Mouse (Mus musculus) CH12.LX (cell line): ENCODE measurements around the gene Insig1. TPM values are rescaled to one million over a fixed set of nuclear protein-coding genes. Genes with fewer than 3 reads are reported as not detected.

Experiments
- DNase-seq: peaks from one replicate; pipeline ENCODE4 v3.0.0-alpha.2; 2013; ENCODE audit errors: extremely low read depth
- H3K27ac ChIP-seq: 2 replicates; pipeline ENCODE4 v1.5.1; 2012; ENCODE audit warnings: low read depth, mild to moderate bottlenecking, control low read depth, moderate library complexity; ENCODE audit not compliant: insufficient read depth
- H3K27me3 ChIP-seq: replicated peaks from 2 replicates; pipeline ENCODE3; 2012; ENCODE audit warnings: inconsistent platforms
- H3K36me3 ChIP-seq, 2 experiments: replicated peaks in 1 of 2; 2 replicates each; pipeline versions ENCODE3 to v1.6.1; 2012; ENCODE audit warnings: inconsistent platforms in 1 of 2, low read length in 1 of 2, mild to moderate bottlenecking in 1 of 2, mixed read lengths in 1 of 2, moderate library complexity in 1 of 2; ENCODE audit not compliant: control insufficient read depth in 1 of 2, insufficient read depth in 1 of 2
- H3K4me1 ChIP-seq, 2 experiments: 2 replicates each; pipeline ENCODE4 v1.6.1; 2012; ENCODE audit warnings: inconsistent platforms in 1 of 2, moderate library complexity in 1 of 2; ENCODE audit not compliant: insufficient read depth in 2 of 2, control insufficient read depth in 1 of 2
- H3K4me2 ChIP-seq: 2 replicates; pipeline ENCODE4 v1.6.1; 2012; ENCODE audit warnings: low read depth, mild to moderate bottlenecking, control low read depth; ENCODE audit not compliant: poor library complexity, insufficient read depth, severe bottlenecking
- H3K4me3 ChIP-seq, 3 experiments: fragments of 150-350 bp in 1 of 3; sonication (generic) in 1 of 3; replicated peaks in 1 of 3; 2 replicates each; pipeline versions ENCODE3 to v1.5.1; 2011 to 2012; ENCODE audit warnings: low read depth in 2 of 3, low read length in 2 of 3, mild to moderate bottlenecking in 2 of 3, moderate library complexity in 2 of 3, control low read depth in 1 of 3, improper control_type of control experiment in 1 of 3, inconsistent platforms in 1 of 3, mixed read lengths in 1 of 3; ENCODE audit not compliant: poor library complexity in 1 of 3
- H3K79me2 ChIP-seq: replicated peaks from 2 replicates; pipeline ENCODE4 v1.6.1; 2012; ENCODE audit warnings: mild to moderate bottlenecking, moderate library complexity; ENCODE audit not compliant: control insufficient read depth, poor library complexity, insufficient read depth, severe bottlenecking; ENCODE audit errors: extremely low read depth
- H3K9ac ChIP-seq: 2 replicates; pipeline ENCODE4 v1.6.1; 2012; ENCODE audit warnings: low read depth, mild to moderate bottlenecking, control low read depth, moderate library complexity; ENCODE audit not compliant: insufficient read depth
- H3K9me3 ChIP-seq: replicated peaks from 2 replicates; pipeline ENCODE3; 2012; ENCODE audit warnings: low read length, inconsistent platforms, mixed read lengths
- BHLHE40 ChIP-seq: IDR thresholded peaks from 2 replicates; pipeline ENCODE4 v1.6.1; 2011; ENCODE audit warnings: mild to moderate bottlenecking, low read depth, low read length, improper control_type of control experiment
- CHD1 ChIP-seq: IDR thresholded peaks from 2 replicates; pipeline ENCODE4 v1.6.1; 2012; ENCODE audit warnings: low read depth, low read length, improper control_type of control experiment, inconsistent platforms
- CHD2 ChIP-seq: IDR thresholded peaks from 2 replicates; pipeline ENCODE4 v1.6.1; 2011; ENCODE audit warnings: low read length, improper control_type of control experiment
- CTCF ChIP-seq, 2 experiments: IDR thresholded peaks in 1 of 2; conservative IDR thresholded peaks in 1 of 2; 2 replicates each; pipeline ENCODE4 v1.5.1; 2011 to 2012; ENCODE audit warnings: low read depth in 2 of 2, low read length in 2 of 2, improper control_type of control experiment in 1 of 2, inconsistent platforms in 1 of 2, mild to moderate bottlenecking in 1 of 2, moderate library complexity in 1 of 2
- E2F4 ChIP-seq: IDR thresholded peaks from 2 replicates; pipeline ENCODE4 v1.6.1; 2011; ENCODE audit warnings: low read depth, low read length, improper control_type of control experiment; ENCODE audit not compliant: insufficient replicate concordance
- ELF1 ChIP-seq: IDR thresholded peaks from 2 replicates; pipeline ENCODE4 v1.6.1; 2014; ENCODE audit warnings: low read depth, mild to moderate bottlenecking, inconsistent platforms, low read length, improper control_type of control experiment
- EP300 ChIP-seq: IDR thresholded peaks from 2 replicates; pipeline ENCODE4 v1.6.1; 2011; ENCODE audit warnings: low read length, improper control_type of control experiment
- ETS1 ChIP-seq: conservative IDR thresholded peaks from 2 replicates; pipeline ENCODE4 v1.6.1; 2012; ENCODE audit warnings: low read depth, mild to moderate bottlenecking, inconsistent platforms, low read length, improper control_type of control experiment, moderate library complexity
- GABPA ChIP-seq: IDR thresholded peaks from 2 replicates; pipeline ENCODE4 v1.6.1; 2012; ENCODE audit warnings: low read depth, low read length, improper control_type of control experiment, inconsistent platforms; ENCODE audit not compliant: insufficient replicate concordance
- HCFC1 ChIP-seq: IDR thresholded peaks from 2 replicates; pipeline ENCODE4 v1.6.1; 2012; ENCODE audit warnings: low read depth, mild to moderate bottlenecking, inconsistent platforms, low read length, improper control_type of control experiment
- IRF4 ChIP-seq: IDR thresholded peaks from 2 replicates; pipeline ENCODE4 v1.6.1; 2014; ENCODE audit warnings: low read depth, mild to moderate bottlenecking, inconsistent platforms, low read length, improper control_type of control experiment
- JUN ChIP-seq: IDR thresholded peaks from 2 replicates; pipeline ENCODE4 v1.6.1; 2011; ENCODE audit warnings: low read depth, mild to moderate bottlenecking, low read length, improper control_type of control experiment, moderate library complexity; ENCODE audit not compliant: insufficient read depth
- JUND ChIP-seq: conservative IDR thresholded peaks from 2 replicates; pipeline ENCODE4 v1.6.1; 2011; ENCODE audit warnings: low read depth, low read length, improper control_type of control experiment
- KAT2A ChIP-seq: IDR thresholded peaks from 2 replicates; pipeline ENCODE4 v1.6.1; 2012; ENCODE audit warnings: low read length, improper control_type of control experiment, inconsistent platforms; ENCODE audit not compliant: insufficient replicate concordance
- MAFK ChIP-seq: IDR thresholded peaks from 2 replicates; pipeline ENCODE4 v1.6.1; 2011; ENCODE audit warnings: low read length, improper control_type of control experiment; ENCODE audit not compliant: insufficient replicate concordance
- MAX ChIP-seq: IDR thresholded peaks from 2 replicates; pipeline ENCODE4 v1.6.1; 2011; ENCODE audit warnings: low read length, improper control_type of control experiment
- MAZ ChIP-seq: IDR thresholded peaks from 2 replicates; pipeline ENCODE4 v1.6.1; 2012; ENCODE audit warnings: low read depth, mild to moderate bottlenecking, inconsistent platforms, low read length, improper control_type of control experiment, moderate library complexity
- MEF2A ChIP-seq: IDR thresholded peaks from 2 replicates; pipeline ENCODE4 v1.6.1; 2014; ENCODE audit warnings: low read depth, mild to moderate bottlenecking, inconsistent platforms, low read length, improper control_type of control experiment, borderline replicate concordance
- MXI1 ChIP-seq: IDR thresholded peaks from 2 replicates; pipeline ENCODE4 v1.6.1; 2011; ENCODE audit warnings: mild to moderate bottlenecking, low read depth, low read length, improper control_type of control experiment
- MYC ChIP-seq: IDR thresholded peaks from 2 replicates; pipeline ENCODE4 v1.6.1; 2011; ENCODE audit warnings: low read depth, mild to moderate bottlenecking, improper control_type of control experiment, low read length
- NELFE ChIP-seq: IDR thresholded peaks from 2 replicates; pipeline ENCODE4 v1.6.1; 2011; ENCODE audit warnings: low read depth, low read length, improper control_type of control experiment
- NRF1 ChIP-seq: IDR thresholded peaks from 2 replicates; pipeline ENCODE4 v1.6.1; 2014; ENCODE audit warnings: low read depth, mild to moderate bottlenecking, inconsistent platforms, low read length, improper control_type of control experiment, moderate library complexity
- PAX5 ChIP-seq: IDR thresholded peaks from 2 replicates; pipeline ENCODE4 v1.6.1; 2012; ENCODE audit warnings: low read length, inconsistent platforms, mixed read lengths
- POLR2A ChIP-seq: IDR thresholded peaks from 2 replicates; pipeline ENCODE4 v1.6.1; 2011; ENCODE audit warnings: low read depth, mild to moderate bottlenecking, improper control_type of control experiment, low read length
- POLR2AphosphoS2 ChIP-seq: IDR thresholded peaks from 2 replicates; pipeline ENCODE4 v1.6.1; 2011; ENCODE audit warnings: low read depth, low read length, improper control_type of control experiment
- RAD21 ChIP-seq: IDR thresholded peaks from 2 replicates; pipeline ENCODE4 v1.6.1; 2011; ENCODE audit warnings: low read depth, mild to moderate bottlenecking, low read length, improper control_type of control experiment, moderate library complexity
- RCOR1 ChIP-seq: conservative IDR thresholded peaks from 2 replicates; pipeline ENCODE4 v1.6.1; 2012; ENCODE audit warnings: low read depth, mild to moderate bottlenecking, inconsistent platforms, low read length, improper control_type of control experiment
- SIN3A ChIP-seq: IDR thresholded peaks from 2 replicates; pipeline ENCODE4 v1.6.1; 2012; ENCODE audit warnings: low read length, improper control_type of control experiment, inconsistent platforms
- SMC3 ChIP-seq: IDR thresholded peaks from 2 replicates; pipeline ENCODE4 v1.6.1; 2011; ENCODE audit warnings: low read depth, low read length, improper control_type of control experiment
- TBP ChIP-seq: conservative IDR thresholded peaks from 2 replicates; pipeline ENCODE4 v1.6.1; 2011; ENCODE audit warnings: low read depth, low read length, improper control_type of control experiment
- TCF12 ChIP-seq: IDR thresholded peaks from 2 replicates; pipeline ENCODE4 v1.6.1; 2014; ENCODE audit warnings: low read depth, mild to moderate bottlenecking, inconsistent platforms, low read length, improper control_type of control experiment
- UBTF ChIP-seq: IDR thresholded peaks from 2 replicates; pipeline ENCODE4 v1.6.1; 2012; ENCODE audit warnings: low read depth, mild to moderate bottlenecking, inconsistent platforms, low read length, improper control_type of control experiment, moderate library complexity
- USF1 ChIP-seq: IDR thresholded peaks from 2 replicates; pipeline ENCODE4 v1.6.1; 2014; ENCODE audit warnings: low read depth, mild to moderate bottlenecking, inconsistent platforms, low read length, improper control_type of control experiment
- USF2 ChIP-seq: conservative IDR thresholded peaks from 2 replicates; pipeline ENCODE4 v1.6.1; 2011; ENCODE audit warnings: low read depth, low read length, improper control_type of control experiment
- ZC3H11A ChIP-seq: IDR thresholded peaks from 2 replicates; pipeline ENCODE4 v1.6.1; 2012; ENCODE audit warnings: low read depth, mild to moderate bottlenecking, inconsistent platforms, low read length, improper control_type of control experiment
- ZKSCAN1 ChIP-seq: IDR thresholded peaks from 2 replicates; pipeline ENCODE4 v1.6.1; 2012; ENCODE audit warnings: low read depth, inconsistent platforms, low read length, improper control_type of control experiment, borderline replicate concordance
- ZMIZ1 ChIP-seq: IDR thresholded peaks from 2 replicates; pipeline ENCODE4 v1.6.1; 2012; ENCODE audit warnings: low read depth, mild to moderate bottlenecking, inconsistent platforms, low read length, improper control_type of control experiment
- ZNF384 ChIP-seq: IDR thresholded peaks from 2 replicates; pipeline ENCODE4 v1.6.1; 2012; ENCODE audit warnings: low read depth, low read length, improper control_type of control experiment, inconsistent platforms
- dilution Hi-C: fragments of 300-500 bp; cut with MboI; formaldehyde crosslinking; loops from 2 replicates; pipeline ENCODE4 v1.14.3; 2020; ENCODE audit warnings: low sequenced_read_pairs; ENCODE audit not compliant: extremely low pct_unique_long_range_greater_than_20kb, extremely low pct_ligation_motif_present
- in situ Hi-C: fragments of 300-500 bp; cut with MboI; formaldehyde crosslinking; loops from 3 replicates; pipeline ENCODE4 v1.14.3; 2019; ENCODE audit warnings: low sequenced_read_pairs, low pct_ligation_motif_present, low pct_unique_long_range_greater_than_20kb, mixed read lengths
- polyA plus RNA-seq: library from polyadenylated mRNA; unstranded; fragments of >175 nt; gene quantifications from 2 replicates; pipeline ENCODE4 v1.2.1, GENCODE M21; 2012; ENCODE audit warnings: low read depth; ENCODE audit not compliant: insufficient read length
- total RNA-seq, 2 experiments: library from RNA; depleted of rRNA; stranded (reverse); fragments of 300-350 nt in 1 of 2; fragments of >200 nt in 1 of 2; gene quantifications; 2 replicates each; pipeline ENCODE4 v1.2.3; 2012 to 2014

The Insig1 gene
- total RNA-seq (2012; rRNA removed) = 79.4 and 86.8 TPM in 2 replicates
- 162 and 217 TPM in 2 replicates for total RNA-seq (2014; rRNA removed)
- 92.3 and 96.9 TPM in 2 replicates for polyA plus RNA-seq

GRCm38 (mm10) chr5:28070828-28071455, at the start of gene Insig1:
TSS of gene Insig1 (plus strand) at chr5:28071363.
- Histone ChIP-seq H3K79me2 (peaks cover 22% of the 10 kb centered on the region), H3K4me1 (peaks cover 19 to 59% of the 10 kb centered on the region in 2 experiments), H3K9ac (peak within 1 kb of the TSS; percentile 62)
- dilution Hi-C loops = no loop called here
- TF ChIP-seq E2F4 (no peak), KAT2A (0 out of 2 replicates have a peak, but pooled peaks have one; percentile 26), GABPA (no peak), MAX (peak; percentile 93), MXI1 (peak; percentile 59), ETS1 (no peak), SMC3 (no peak), JUND (no peak), USF2 (peak; percentile 89), MAZ (no peak), MAFK (no peak), TBP (peak; percentile 85), NRF1 (peak; percentile 56), ZC3H11A (no peak), BHLHE40 (peak; percentile 82), PAX5 (no peak), JUN (no peak), ZKSCAN1 (no peak), CHD1 (no peak), ELF1 (no peak), USF1 (peak; percentile 95), EP300 (no peak), SIN3A (peak; percentile 61; the same call in 1 of the 2 replicates), UBTF (no peak), POLR2AphosphoS2 (no peak), MYC (no peak), MEF2A (no peak), CHD2 (peak; percentile 63; the same call in 1 of the 2 replicates), IRF4 (no peak), RCOR1 (no peak), TCF12 (peak; percentile 91), NELFE (peak; percentile 98), RAD21 (no peak), ZNF384 (no peak), POLR2A (peak; percentile 99), ZMIZ1 (peak; percentile 96), CTCF (conservative IDR thresholded peaks at IDR 0.05 in 1 of 2, IDR thresholded peaks at IDR 0.05 in 1 of 2; ENCODE audit: low read depth in 2 of 2, low read length in 2 of 2) (no peak), HCFC1 (no peak)
- TF ChIP-seq, all 38 proteins: peak for 14
- in situ Hi-C loops = no loop called here
- Histone ChIP-seq H3K4me3 (peak within 1 kb of the TSS; percentile 62 to 95 (median 67)), H3K4me2 (peak within 1 kb of the TSS; percentile 89), H3K27me3 (peaks cover 2% of the 10 kb centered on the region), H3K9me3 (no peaks in the 10 kb centered on the region), H3K27ac (peak within 1 kb of the TSS; percentile 83), H3K36me3 (peaks cover 23 to 38% of the 10 kb centered on the region in 2 experiments)
- DNase-seq = peak; percentile 93
